Mouse (Mus musculus) small intestine, adult 2 months (tissue): ENCODE results near the gene Tfb1m.

Experiments
- CTCF ChIP-seq: fragments of 200-500 bp; IDR thresholded peaks from 2 replicates; pipeline ENCODE4 v1.5.1; 2012; ENCODE audit warnings: low read depth, mild to moderate bottlenecking, control low read depth, inconsistent platforms, low read length, moderate library complexity, mixed read lengths; ENCODE audit not compliant: insufficient replicate concordance, insufficient read length; ENCODE audit errors: extremely low read depth
- POLR2A ChIP-seq: fragments of 200-500 bp; IDR thresholded peaks from 2 replicates; pipeline ENCODE4 v1.6.1; 2012; ENCODE audit warnings: low read depth, mild to moderate bottlenecking, control low read depth, inconsistent platforms, low read length, moderate library complexity

- no peak for TF ChIP-seq CTCF
- no peak for TF ChIP-seq POLR2A
These were observed 45.5 kb upstream of the Tfb1m start for GRCm38 (mm10) chr17:3602954-3603672.
